8 mouse cellular contexts compared by ENCODE assay signal in genomic region chr12:17265971-17266672, GRCm38 (mm10). TPM values are rescaled to one million over a fixed set of nuclear protein-coding genes. Genes with fewer than 3 reads are reported as not detected.
DNase-seq lines count a peak whose midpoint lies in the region; ATAC-seq and TF ChIP-seq lines count a peak whose summit lies in the region.

Pdia6 (plus strand) TSS chr12:17266545.

- no peak for TF ChIP-seq EP300 in lung, postnatal 0 days (IDR thresholded peaks at IDR 0.05)

- H3K9ac ChIP-seq in lung, postnatal 0 days (replicated peaks; ENCODE audit: low read depth) = peak within 1 kb of the TSS; percentile 82

- TF ChIP-seq CTCF in lung, postnatal 0 days (IDR thresholded peaks at IDR 0.05) = no peak

- DNase-seq in MN1 (ENCODE audit: low spot score) = peak; percentile 98
- peak; percentile 88 for DNase-seq in cerebellum, adult 9-10 months
- DNase-seq in hindbrain, embryonic 10.5 days (ENCODE audit: low spot score) = peak; percentile 95
- DNase-seq in layer of hippocampus, adult 9-11 months = peak; percentile 92
- DNase-seq in lung, postnatal 0 days (ENCODE audit: low spot score) = peak; percentile 98
- DNase-seq in ovary, postnatal 14 days (ENCODE audit: low spot score) = peak; percentile 88
- peak; percentile 92 for DNase-seq in thymus, postnatal 14 days

- H3K36me3 ChIP-seq in hindbrain, embryonic 10.5 days = peaks cover 31% of the 10 kb centered on the region
- H3K36me3 ChIP-seq in lung, postnatal 0 days (ENCODE audit: insufficient read depth, low read length) = peaks cover 3% of the 10 kb centered on the region; the same call in 1 of the 2 replicates

- H3K27ac ChIP-seq in hindbrain, embryonic 10.5 days = peak within 1 kb of the TSS; percentile 93
- H3K27ac ChIP-seq in lung, postnatal 0 days (ENCODE audit: low read length) = peak within 1 kb of the TSS; percentile 85

- peak within 1 kb of the TSS; percentile 74 for H3K4me3 ChIP-seq in hindbrain, embryonic 10.5 days
- peak within 1 kb of the TSS; percentile 72 for H3K4me3 ChIP-seq in lung, postnatal 0 days (ENCODE audit: low read depth, low read length)

- no peaks in the 10 kb centered on the region for H3K9me3 ChIP-seq in hindbrain, embryonic 10.5 days
- H3K9me3 ChIP-seq in lung, postnatal 0 days (ENCODE audit: low read length) = no peaks in the 10 kb centered on the region

- H3K4me2 ChIP-seq in lung, postnatal 0 days (replicated peaks; ENCODE audit: low read depth, low read length) = peak within 1 kb of the TSS; percentile 75

- ATAC-seq in frontal cortex, adult (ENCODE audit: low TSS enrichment) = peak; percentile 96
- peak; percentile 100 for ATAC-seq in lung, postnatal 0 days

- H3K27me3 ChIP-seq in hindbrain, embryonic 10.5 days (ENCODE audit: insufficient read depth, poor library complexity, severe bottlenecking) = no peaks in the 10 kb centered on the region
- no peaks in the 10 kb centered on the region for H3K27me3 ChIP-seq in lung, postnatal 0 days (replicated peaks; ENCODE audit: insufficient read depth, low read length)

- 1% methylated on average over 48 of the region's 48 CpGs for WGBS in hindbrain, embryonic 10.5 days
- 1% methylated on average over 40 of the region's 48 CpGs for WGBS in lung, postnatal 0 days

- peaks cover 24% of the 10 kb centered on the region for H3K4me1 ChIP-seq in hindbrain, embryonic 10.5 days (replicated peaks)
- H3K4me1 ChIP-seq in lung, postnatal 0 days (ENCODE audit: insufficient read depth, low read depth, low read length) = peaks cover 7% of the 10 kb centered on the region

RNA-seq across cellular contexts. Expression of gene Pdia6, which starts in this region (rescaled TPM):
- 501 and 623 TPM in 2 replicates for polyA plus RNA-seq in hindbrain, embryonic 10.5 days (2016; fragmentation: Nextera tagmentation; extraction: Ambion mirVana)
- 249 and 298 TPM in 2 replicates for polyA plus RNA-seq in lung, postnatal 0 days (2015; fragmentation: Nextera tagmentation; extraction: Ambion mirVana)

Comparison
In these comparisons a context has a peak if more than half of its experiments do, and no peak if none do; other contexts are left out.
1. Peak in every context shown above with its lines: DNase-seq, ATAC-seq, H3K4me3 ChIP-seq and H3K27ac ChIP-seq.